Mouse (Mus musculus): Measurements from ENCODE around the gene Pank4. TPM values are rescaled to one million over a fixed set of nuclear protein-coding genes. Genes with fewer than 3 reads are reported as not detected.

The Pank4 gene
- 1.3 TPM for polyA plus RNA-seq (2014; fragmentation: Illumina TruSeq; extraction: RNeasy Lipid Tissue Mini Kit (QIAGEN cat#74804); ENCODE audit: low replicate concordance)

DNA sequence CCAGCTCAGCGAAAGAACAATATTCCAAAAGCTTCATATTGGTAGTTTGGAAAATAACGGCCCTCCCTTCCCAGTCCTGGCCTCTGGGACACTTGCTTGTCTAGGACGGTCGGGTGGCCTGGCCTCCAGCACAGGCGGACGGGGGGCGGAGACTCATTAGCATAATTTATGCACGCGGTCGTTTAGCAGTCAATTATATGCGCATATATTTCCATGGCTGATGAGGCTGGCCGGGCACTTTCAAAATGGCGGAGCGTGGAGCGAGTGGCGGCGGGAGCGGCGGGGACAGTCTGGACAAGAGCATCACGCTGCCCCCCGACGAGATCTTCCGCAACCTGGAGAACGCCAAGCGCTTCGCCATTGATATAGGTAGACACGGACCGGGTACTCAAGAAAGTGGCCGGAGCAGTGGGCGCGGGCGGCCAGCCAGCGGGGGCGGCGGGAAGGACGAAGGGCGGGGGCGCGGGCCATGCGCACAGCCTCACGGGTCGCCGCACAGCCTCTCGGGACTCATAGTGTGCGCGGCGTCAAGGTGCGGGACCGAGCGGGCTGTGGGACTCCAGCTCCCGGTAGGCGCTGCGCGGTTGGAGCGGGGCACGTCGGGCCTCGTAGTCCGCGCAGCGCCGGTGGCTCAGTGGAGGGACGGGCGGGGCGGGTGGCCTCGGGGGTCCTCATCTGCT, at the start of gene Pank4:
Gene Pank4, plus strand, starts transcription at position 223 of the 680 bp plus-strand sequence.

DNA sequence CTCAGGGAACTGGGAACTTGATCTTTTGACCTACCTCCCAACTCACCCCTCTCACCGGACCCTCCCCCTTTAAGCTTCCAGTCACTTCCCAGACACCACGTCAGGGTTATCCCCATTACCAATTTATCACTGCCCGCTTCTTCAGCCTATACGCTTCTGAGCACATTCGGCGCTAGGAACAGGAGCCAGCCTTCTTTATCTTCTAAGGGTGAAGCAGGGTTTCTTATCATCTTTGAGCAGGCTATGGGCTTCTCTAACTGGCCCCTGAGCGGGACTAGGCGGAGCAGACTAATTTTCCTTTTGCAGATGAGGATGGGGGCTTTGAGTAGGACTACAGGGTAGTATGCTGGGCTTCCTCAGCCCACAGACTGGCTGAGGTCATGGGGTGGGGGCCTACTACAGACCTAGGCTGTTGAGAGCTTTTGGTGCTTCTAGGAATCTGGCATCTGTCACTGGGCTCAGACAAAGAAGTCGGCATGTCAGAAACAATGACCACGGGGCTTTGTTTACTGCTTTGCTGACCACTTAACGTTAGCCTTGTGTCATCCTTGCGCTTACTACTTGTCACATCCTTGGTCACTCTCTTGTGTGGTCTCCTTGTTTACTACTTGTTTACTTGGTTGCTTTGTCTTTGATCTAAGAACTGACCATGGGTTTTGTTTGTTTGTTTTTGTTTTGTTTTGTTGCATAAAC, 35.4 kb upstream of the Pank4 start, which contains the start of gene Tnfrsf14:
Gene Tnfrsf14, minus strand, starts transcription at position 169 of the 693 bp plus-strand sequence.

DNA sequence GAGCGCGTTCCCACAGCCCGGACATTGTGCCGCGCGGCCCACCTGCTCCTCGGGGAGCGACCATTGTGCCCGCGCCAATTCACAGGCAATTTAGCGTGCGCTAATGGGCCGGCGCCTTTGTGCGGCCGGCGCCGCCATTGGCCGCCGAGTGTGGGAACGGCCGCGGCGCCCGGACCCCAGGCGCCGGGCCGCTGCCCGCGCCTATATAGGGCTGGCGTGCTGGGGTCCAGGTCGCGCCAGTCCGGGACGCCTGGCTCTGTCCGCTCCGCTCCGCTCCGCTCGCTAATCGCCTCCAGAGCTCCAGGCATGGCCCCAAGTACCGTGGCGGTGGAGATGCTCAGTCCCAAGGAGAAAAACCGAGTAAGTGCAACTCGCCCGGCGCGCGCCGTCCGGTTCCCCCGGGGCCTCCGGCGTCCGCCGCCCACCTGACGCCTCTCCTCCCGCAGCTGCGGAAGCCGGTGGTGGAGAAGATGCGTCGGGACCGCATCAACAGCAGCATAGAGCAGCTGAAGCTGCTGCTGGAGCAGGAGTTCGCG, 3.2 kb upstream of the Pank4 start, which contains the start of gene Hes5:
Gene Hes5, plus strand, starts transcription at position 234 of the 536 bp plus-strand sequence.

Other genes starting within 250 kb of the Pank4 start
- gene Ttc34, start 126.7 kb upstream of the Pank4 start, polyA plus RNA-seq (2014; fragmentation: Illumina TruSeq; extraction: RNeasy Lipid Tissue Mini Kit (QIAGEN cat#74804); ENCODE audit: low replicate concordance): not detected
- not detected for gene Mmel1, start 94.5 kb upstream of the Pank4 start, polyA plus RNA-seq (2014; fragmentation: Illumina TruSeq; extraction: RNeasy Lipid Tissue Mini Kit (QIAGEN cat#74804); ENCODE audit: low replicate concordance)
- gene Fam213b, start 65.0 kb upstream of the Pank4 start, polyA plus RNA-seq (2014; fragmentation: Illumina TruSeq; extraction: RNeasy Lipid Tissue Mini Kit (QIAGEN cat#74804); ENCODE audit: low replicate concordance): 3.3 TPM
- not detected for gene Tnfrsf14, start 35.6 kb upstream of the Pank4 start, polyA plus RNA-seq (2014; fragmentation: Illumina TruSeq; extraction: RNeasy Lipid Tissue Mini Kit (QIAGEN cat#74804); ENCODE audit: low replicate concordance)
- gene Hes5, start 3.2 kb upstream of the Pank4 start, polyA plus RNA-seq (2014; fragmentation: Illumina TruSeq; extraction: RNeasy Lipid Tissue Mini Kit (QIAGEN cat#74804); ENCODE audit: low replicate concordance): not detected
- 0.26 TPM for gene Plch2, start 92.7 kb downstream of the Pank4 start, polyA plus RNA-seq (2014; fragmentation: Illumina TruSeq; extraction: RNeasy Lipid Tissue Mini Kit (QIAGEN cat#74804); ENCODE audit: low replicate concordance)
- 2.1 TPM for gene Pex10, start 102.9 kb downstream of the Pank4 start, polyA plus RNA-seq (2014; fragmentation: Illumina TruSeq; extraction: RNeasy Lipid Tissue Mini Kit (QIAGEN cat#74804); ENCODE audit: low replicate concordance)
- gene Rer1, start 122.3 kb downstream of the Pank4 start, polyA plus RNA-seq (2014; fragmentation: Illumina TruSeq; extraction: RNeasy Lipid Tissue Mini Kit (QIAGEN cat#74804); ENCODE audit: low replicate concordance): 315 TPM
- not detected for gene Morn1, start 122.5 kb downstream of the Pank4 start, polyA plus RNA-seq (2014; fragmentation: Illumina TruSeq; extraction: RNeasy Lipid Tissue Mini Kit (QIAGEN cat#74804); ENCODE audit: low replicate concordance)

Data from small intestine, adult 10 weeks (tissue).